Mouse (Mus musculus): ENCODE measurements around the gene Rad23a.

Rad23a gene

GRCm38 (mm10) chr8:84787523-84788302, 52.8 kb downstream of the Rad23a start:
- DNase-seq (ENCODE audit: low read depth, low spot score) = no peak

DNA sequence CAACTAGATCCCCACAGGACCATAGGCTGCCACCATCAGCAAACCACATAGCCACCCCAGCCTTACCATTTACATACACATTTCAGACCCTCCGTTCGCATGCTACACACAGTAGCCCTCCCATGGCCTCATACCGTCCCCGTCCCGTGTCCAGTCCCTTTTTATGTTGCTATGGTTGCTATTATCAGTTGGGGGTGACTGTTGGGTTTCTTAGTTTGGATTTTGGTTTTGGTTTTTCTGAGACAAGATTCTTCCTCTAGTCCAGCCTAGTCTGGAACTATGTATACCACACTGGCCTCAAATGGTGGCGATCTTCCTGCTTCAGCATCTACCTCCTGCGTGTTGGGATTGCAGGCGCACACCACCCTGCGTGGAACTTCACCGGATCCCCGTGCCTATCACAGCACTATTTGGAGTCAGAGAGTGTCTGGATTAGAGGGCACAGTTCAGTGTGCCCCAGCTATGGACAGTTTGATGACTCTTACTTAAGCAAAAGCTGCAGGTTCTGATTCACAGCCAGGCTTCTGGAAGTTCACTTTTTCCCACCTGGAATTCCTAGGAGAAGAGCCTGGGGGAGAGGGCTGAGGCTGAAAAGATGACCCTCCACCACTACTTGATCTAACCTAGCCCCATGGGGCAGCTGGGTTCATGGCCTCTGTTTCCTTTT, 53.5 kb downstream of the Rad23a start:
- no peak for DNase-seq (ENCODE audit: low read depth, low spot score)

- DNase-seq (ENCODE audit: low read depth, low spot score) = no peak
Observed at GRCm38 (mm10) chr8:84785756-84786677, 54.4 kb downstream of the Rad23a start.

DNA sequence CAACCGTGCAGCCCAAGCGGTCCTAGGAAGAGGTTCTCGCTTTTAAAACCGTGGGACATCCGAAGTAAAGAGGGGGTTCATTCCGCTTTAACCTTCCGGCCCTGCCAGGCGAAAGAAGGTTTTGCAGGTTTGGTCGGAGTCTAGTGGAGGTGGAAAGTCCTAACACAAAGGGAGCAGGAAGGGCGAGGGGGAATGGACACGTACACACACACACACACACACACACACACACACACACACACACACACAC, 55.0 kb downstream of the Rad23a start:
- DNase-seq (ENCODE audit: low read depth, low spot score) = no peak

DNA sequence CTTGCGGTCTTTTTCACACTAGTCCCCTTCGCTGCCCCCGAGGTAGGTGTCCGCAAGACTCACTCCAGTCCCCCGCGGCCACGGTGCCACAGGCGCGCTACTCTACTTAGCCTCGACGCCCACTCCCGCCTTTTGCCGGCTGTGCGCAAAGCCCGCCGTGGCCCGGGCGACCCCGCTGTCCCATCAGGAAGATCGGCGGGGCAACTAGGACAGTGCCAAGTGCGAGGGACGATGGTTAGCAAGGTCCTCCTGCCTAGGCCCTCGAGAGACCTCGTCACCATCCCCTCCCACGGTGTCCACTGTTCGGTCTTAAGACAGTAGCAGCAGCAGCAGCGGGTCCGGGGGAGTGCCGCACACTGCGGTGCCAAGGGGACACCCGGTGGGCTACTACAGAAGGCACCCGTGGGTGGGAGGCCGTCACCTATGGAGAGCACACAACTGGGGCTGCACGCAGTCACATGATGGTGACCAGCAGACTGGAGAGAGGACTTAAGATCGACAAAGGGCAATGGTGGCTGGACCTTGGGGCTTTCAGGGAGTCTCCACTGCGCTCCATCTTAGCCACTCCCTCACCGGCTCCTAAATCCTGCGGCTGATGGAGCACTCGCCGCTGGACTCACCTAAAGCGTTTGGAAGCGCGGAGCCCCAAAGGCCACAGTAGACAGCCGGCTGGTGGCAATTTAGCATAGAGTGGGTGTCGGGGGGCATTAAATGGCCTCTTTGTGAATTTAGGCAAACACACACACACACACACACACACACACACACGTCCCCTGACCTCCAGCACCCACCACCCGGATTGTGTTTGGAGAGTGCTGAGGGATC, 55.6 kb downstream of the Rad23a start:
- DNase-seq (ENCODE audit: low read depth, low spot score) = no peak
